Mouse (Mus musculus) 416B (cell line): ENCODE measurements at regions not wholly inside any gene's neighbourhood (a gene's known extent, or its start where the extent isn't known, plus 50 kb on each side); places are given as distances from the start of the nearest gene placed in this dataset.

ENCODE experiments used
- DNase-seq: peaks from one replicate; pipeline ENCODE4 v3.0.0; 2011; ENCODE audit warnings: low read depth

GRCm38 (mm10) chr16:49278478-49278877, 221.2 kb downstream of the Myh15 start:
- DNase-seq, result peak; percentile 77

DNA sequence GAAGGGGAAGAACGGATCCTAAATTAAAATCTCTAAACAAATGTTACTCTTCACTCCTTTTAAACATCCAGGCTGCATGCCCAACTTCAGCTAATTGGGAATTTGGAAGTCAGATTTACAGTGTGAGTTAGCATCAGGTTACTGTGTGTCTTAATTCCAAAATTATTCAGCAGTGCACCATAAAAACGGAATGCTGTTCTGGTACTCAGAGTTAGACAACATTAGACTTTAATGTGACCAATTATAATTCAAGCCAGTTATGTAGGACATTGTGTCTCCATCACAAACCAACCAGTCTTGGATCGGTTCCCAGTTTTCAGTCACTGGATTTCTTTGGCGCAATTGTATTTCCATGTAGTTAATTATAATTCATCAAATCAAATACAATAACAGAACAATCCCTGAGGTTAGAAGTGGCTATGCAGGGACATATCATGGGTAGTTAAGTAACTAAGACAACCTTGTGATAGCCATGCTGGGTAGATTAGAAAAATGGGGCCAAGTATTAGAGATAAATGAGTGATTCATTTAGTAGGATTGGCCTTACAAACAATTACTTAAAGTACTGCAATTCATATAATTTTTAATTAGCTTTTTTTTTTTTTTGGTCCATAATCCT, 230.9 kb downstream of the Myh15 start:
- no peak for DNase-seq

GRCm38 (mm10) chr16:49289200-49290079, 232.2 kb downstream of the Myh15 start:
- DNase-seq, result no peak

DNA sequence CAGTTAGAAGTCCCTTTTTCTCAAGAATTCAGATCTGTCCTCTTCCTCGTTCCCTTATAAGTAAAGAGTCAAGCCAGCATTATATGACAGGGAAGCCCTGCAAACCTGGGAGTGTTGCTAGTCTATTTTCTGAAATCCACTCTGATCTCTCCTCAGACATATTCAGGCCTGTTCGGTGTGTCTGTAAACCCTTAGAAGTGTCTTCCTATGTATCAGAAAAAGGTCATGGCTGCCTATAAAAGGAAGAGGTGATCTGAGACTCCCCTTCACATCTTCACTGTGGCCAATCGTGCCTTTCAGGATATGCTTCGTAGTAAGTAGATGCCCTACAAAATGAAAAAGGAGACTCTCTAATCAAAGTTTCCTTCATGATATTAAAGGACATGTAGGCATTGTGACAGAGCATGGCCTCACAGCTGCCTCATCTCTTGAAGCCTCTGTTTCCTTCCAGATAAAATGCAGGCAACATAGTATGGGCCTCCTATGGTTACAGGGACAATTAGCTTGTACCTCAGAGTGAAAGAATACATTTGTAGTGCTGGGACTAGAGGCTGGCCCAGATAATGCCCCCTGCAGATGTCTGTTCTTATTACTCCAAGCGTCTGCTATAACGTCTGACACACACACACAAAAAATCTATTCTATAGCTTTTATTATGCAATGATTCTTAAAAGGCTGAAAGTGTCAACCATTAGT, 246.5 kb downstream of the Myh15 start:
- no peak for DNase-seq

- no peak for DNase-seq
Observed at GRCm38 (mm10) chr16:49304354-49304753, 247.1 kb downstream of the Myh15 start.

DNA sequence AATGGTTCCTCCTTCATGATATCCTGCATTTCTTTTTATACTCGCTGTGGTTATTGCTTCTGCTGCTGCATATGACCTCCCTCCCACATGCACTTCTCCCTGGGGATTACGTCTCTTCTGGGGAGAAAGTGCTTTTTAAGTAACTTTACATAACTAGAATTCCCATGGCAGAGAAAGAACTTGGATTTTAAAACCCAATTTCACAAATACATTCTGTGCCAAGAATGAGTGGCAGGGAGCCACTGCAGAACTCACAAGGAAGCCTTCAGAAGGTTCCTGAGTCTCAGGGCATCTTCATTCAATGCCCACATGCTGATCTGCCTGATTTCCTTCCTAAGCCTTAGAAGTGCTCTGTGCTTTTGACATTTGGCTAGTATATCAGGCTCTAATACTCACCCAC, 259.8 kb downstream of the Myh15 start:
- no peak for DNase-seq

- DNase-seq, result no peak
Observed at GRCm38 (mm10) chr16:49319047-49319678, 261.9 kb downstream of the Myh15 start.

DNA sequence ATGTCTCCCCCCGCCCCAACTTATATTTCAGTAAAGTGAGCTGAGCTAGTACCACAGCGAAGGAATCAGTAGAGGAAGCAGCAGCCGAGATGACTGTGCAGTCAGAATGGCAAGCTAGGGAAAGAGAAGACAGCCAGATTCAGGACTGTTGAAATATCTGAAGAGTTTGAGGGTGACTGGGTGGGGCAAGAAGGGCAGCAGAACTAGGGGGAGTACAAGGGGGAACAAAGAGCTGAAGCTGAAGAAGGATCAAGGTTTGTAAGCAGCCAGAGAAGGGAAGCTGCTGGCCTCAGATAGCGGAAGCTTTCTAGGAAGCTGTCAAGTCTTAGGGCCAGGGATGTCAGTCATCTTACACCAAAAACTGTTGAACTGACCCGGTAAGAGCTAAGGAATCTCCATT, 262.5 kb downstream of the Myh15 start:
- peak; percentile 9 for DNase-seq

DNA sequence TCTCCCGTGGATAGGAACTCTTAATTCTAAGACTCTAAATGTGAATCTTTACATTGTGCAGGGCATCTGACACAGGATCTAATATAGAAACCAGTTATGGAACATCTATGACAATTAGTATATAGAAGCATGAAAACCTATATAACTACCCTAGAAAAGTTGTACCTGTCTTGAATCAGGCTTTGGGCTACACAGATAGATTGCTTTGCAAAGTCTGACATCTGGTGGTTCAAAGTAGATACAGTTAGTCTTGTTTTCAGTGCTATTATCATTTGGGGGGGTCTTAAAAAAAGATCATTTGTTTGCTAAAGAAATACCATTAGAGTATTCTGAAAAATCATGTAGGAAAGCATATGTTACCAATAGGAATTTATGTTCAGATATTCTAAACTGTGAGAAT, 264.7 kb downstream of the Myh15 start:
- DNase-seq, result peak; percentile 23

DNA sequence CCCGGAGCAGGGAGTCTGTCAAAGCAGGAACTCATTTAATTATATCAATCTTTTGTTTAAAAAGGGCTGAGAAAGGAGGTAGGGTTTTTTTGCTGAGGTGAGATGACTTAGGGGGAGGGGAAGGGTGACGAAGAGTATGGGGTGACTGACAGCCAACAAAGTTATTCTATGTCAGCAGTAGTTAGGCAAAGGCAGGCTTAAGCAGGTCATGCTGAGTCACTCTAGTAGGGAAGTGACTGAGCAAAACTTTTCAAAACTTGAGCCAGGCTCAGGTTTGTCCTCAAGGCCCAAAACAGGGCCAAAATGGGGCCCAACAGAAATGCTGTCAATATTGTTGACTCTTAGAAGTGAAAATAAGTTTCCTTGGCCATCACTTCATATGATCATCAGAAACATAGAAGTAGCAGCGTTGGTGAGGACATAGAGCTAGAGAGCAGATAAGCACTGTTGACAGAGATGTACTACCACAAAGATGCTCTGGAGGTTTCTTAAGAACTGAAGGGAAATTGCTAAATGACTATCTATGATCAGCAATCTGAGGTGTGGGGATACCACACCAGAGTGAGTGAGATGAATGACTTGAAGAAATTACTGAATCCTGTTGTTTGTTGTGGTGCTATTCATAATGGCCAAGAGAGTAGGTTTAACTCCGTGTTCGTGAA, 273.6 kb downstream of the Myh15 start:
- peak; percentile 77 for DNase-seq

DNA sequence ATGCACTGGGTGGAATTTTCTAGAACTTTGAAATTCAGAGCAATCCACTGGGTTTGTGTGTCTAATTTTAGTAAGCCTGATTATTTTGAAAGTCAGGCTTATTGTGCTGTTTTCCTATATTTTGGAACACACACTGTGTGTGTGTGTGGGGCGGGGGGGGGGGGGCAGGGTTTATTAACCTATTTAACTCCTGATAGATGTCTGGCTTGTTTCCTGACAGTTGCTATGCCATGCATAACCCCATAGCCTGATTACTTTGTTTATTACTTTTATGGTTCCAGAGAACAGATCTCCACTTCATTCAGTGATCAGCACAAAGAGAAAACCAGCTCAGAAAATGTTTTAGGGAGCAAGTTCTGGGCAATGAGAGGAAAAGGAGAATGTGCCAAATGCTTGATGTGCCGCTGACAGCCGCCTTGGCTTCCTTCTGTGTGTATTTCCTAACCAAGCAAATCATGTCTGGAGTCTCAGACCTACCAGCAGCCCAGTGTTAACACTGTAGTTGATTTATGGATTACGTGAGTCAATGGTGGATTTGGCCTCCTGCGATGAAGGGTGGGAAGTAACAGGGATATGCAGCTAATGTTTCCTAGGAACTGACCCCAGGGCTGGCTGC, 274.9 kb downstream of the Myh15 start:
- DNase-seq, result no peak

DNA sequence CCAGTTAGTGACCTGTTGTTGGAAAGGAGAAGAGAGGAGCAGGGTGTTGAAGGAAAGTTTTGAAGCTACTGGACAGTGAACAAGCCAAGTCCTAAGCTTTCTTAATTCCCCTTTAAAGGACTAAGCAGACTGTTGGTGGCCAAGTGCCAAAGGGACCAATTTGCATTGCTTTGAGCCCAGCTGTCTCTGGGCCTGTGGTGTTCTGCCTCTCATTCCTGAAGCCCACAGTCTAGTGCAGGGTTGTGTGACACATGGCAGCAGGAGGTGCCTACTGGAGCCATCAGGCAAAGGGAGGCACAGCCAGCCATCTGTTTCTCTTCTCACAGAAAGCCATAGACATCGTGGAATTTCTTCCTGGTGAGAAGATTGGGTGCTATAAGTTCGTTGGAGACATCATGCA, 278.6 kb downstream of the Myh15 start:
- DNase-seq, result no peak

GRCm38 (mm10) chr16:49337948-49338347, 280.7 kb downstream of the Myh15 start:
- no peak for DNase-seq

GRCm38 (mm10) chr16:49358404-49358803, 301.1 kb downstream of the Myh15 start:
- no peak for DNase-seq

DNA sequence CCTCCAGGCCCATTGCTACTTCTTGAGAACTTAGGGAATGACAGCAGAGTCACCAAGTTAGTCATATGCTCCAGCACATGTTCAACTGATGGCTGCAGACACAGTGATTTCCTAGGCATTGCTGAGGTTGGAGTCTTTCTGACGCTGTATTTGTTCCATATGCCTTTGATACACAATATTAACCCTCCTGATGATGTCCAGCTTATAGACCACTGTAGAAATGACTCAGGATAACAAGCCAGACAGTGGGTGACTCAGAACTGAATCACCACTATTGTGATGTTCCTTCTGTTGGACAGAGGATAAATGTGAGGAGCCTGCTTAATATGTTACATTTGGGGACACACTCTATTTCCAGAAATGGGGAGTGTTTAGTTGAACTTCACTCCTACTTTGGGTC, 304.4 kb downstream of the Myh15 start:
- peak; percentile 57 for DNase-seq

- no peak for DNase-seq
Observed at GRCm38 (mm10) chr16:49369450-49369849, 312.2 kb downstream of the Myh15 start.

DNA sequence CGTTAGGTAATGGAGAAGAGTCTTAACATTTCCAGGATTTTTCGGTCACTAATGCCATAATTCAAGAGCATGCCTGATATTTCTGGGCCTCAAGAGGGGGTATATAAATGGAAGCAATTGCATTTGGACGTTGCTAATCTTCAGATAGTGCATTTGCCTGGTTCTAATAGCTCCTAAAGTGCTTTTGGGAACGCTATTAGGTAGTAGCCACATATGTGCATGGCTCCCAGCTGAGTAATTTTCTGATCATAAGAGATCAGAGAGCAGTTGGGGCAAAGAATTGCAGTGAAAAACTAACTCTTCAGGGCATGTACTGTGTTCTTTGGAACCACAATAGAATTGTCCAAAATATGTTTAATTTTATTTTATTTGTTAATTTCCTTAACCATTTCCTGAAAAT, 317.8 kb downstream of the Myh15 start:
- DNase-seq, result no peak

DNA sequence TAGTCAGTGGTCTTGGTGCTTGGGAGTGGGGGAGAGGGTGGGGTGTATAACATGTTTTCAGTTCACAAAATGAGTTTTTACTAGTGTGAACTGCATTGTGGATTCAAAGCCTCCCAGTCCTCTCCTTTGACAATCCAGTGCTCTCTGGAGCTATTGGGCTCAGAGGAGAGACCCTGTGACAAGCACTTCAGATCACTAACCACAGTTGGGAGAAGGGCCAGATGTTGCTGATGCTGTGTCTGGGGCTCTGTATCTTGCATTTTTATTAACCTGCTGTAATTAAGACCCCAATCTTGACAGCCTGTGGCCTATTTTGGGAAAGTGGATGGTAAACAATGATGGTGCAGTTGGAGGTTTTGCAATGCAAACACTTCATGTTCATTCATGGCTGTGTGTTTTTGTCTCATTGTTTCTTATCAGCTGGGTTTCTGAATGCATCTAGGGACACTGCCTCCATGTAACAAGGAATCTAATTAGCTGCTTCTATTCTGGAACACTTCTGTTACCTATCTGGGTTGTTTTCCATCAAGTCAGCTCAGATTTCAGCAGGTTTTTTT, 320.0 kb upstream of the Ift57 start:
- no peak for DNase-seq

GRCm38 (mm10) chr16:49388135-49388534, 310.9 kb upstream of the Ift57 start:
- DNase-seq, result no peak

GRCm38 (mm10) chr16:49407956-49408795, 290.9 kb upstream of the Ift57 start:
- DNase-seq, result no peak
